Mouse (Mus musculus): ENCODE measurements around the gene Esr1.

GRCm38 (mm10) chr10:4838099-4838498 lies 226.7 kb downstream of the Esr1 start:
- TF ChIP-seq POLR2A (IDR thresholded peaks at IDR 0.05; ENCODE audit: extremely low read depth, insufficient read depth, low read length) (no peak), CTCF (IDR thresholded peaks at IDR 0.05; ENCODE audit: low read depth, low read length) (no peak)
